8 mouse cellular contexts compared by ENCODE assay signal in genomic region chr16:16982636-16983035, GRCm38 (mm10). TPM values are rescaled to one million over a fixed set of nuclear protein-coding genes. Genes with fewer than 3 reads are reported as not detected.
DNase-seq lines count a peak whose midpoint lies in the region; ATAC-seq and TF ChIP-seq lines count a peak whose summit lies in the region.

No protein-coding gene starts in this region.

- 0 out of 2 replicates have a peak, but pooled peaks have one; percentile 12 for ATAC-seq in heart, embryonic 12.5 days (ENCODE audit: insufficient number of reproducible peaks, low FRiP score)
- ATAC-seq in midbrain, embryonic 11.5 days (ENCODE audit: low FRiP score): peak; percentile 63
- ATAC-seq in megakaryocyte-erythroid progenitor cell, adult 5-6 weeks (replicated peaks; ENCODE audit: low FRiP score, low TSS enrichment, poor library complexity, severe bottlenecking): no peak

- 0 out of 2 replicates have a peak, but pooled peaks cover 6% of the 10 kb centered on the region for H3K36me3 ChIP-seq in heart, embryonic 12.5 days
- peaks cover 7% of the 10 kb centered on the region for H3K36me3 ChIP-seq in ES-E14 (ENCODE audit: control insufficient read depth, insufficient read depth, low read length, poor library complexity, severe bottlenecking)
- peaks cover 20% of the 10 kb centered on the region for H3K36me3 ChIP-seq in hindbrain, embryonic 10.5 days
- H3K36me3 ChIP-seq in midbrain, embryonic 11.5 days (ENCODE audit: control insufficient read depth, insufficient read depth, low read length): peaks cover 3% of the 10 kb centered on the region; the same call in 1 of the 2 replicates

- peak overlapping the region; percentile 78 for H3K4me3 ChIP-seq in heart, embryonic 12.5 days
- peak overlapping the region; percentile 63 to 96 for H3K4me3 ChIP-seq in ES-E14 (ENCODE audit: insufficient read depth in 1 of 2, low read depth in 1 of 2, low read length in 2 of 2, poor library complexity in 1 of 2, severe bottlenecking in 1 of 2)
- peak overlapping the region; percentile 91 for H3K4me3 ChIP-seq in hindbrain, embryonic 10.5 days
- peak overlapping the region; percentile 94 for H3K4me3 ChIP-seq in midbrain, embryonic 11.5 days (ENCODE audit: low read depth, low read length)

- H3K9me3 ChIP-seq in heart, embryonic 12.5 days (replicated peaks): peaks cover 2% of the 10 kb centered on the region; the same call in 1 of the 2 replicates
- no peaks in the 10 kb centered on the region for H3K9me3 ChIP-seq in ES-E14 (ENCODE audit: control insufficient read depth, insufficient read depth, low read depth, low read length)
- no peaks in the 10 kb centered on the region for H3K9me3 ChIP-seq in hindbrain, embryonic 10.5 days
- no peaks in the 10 kb centered on the region for H3K9me3 ChIP-seq in midbrain, embryonic 11.5 days (ENCODE audit: control insufficient read depth, low read length)

- H3K27ac ChIP-seq in heart, embryonic 12.5 days (ENCODE audit: poor library complexity, severe bottlenecking): peak overlapping the region; percentile 94; the same call in 1 of the 2 replicates
- 0 out of 2 replicates have a peak overlapping the region, but pooled peaks have one; percentile 51 for H3K27ac ChIP-seq in ES-E14 (ENCODE audit: insufficient read depth, low read depth, low read length, poor library complexity, severe bottlenecking)
- H3K27ac ChIP-seq in hindbrain, embryonic 10.5 days: peak overlapping the region; percentile 96
- no peak overlapping the region for H3K27ac ChIP-seq in midbrain, embryonic 11.5 days (ENCODE audit: low read depth, low read length)

- H3K4me1 ChIP-seq in heart, embryonic 12.5 days (replicated peaks): peaks cover 16% of the 10 kb centered on the region
- H3K4me1 ChIP-seq in ES-E14 (ENCODE audit: control insufficient read depth in 2 of 2, insufficient read depth in 2 of 2, low read length in 2 of 2, poor library complexity in 1 of 2): peaks cover 5% of the 10 kb centered on the region in 2 experiments; a peak in 3 of 4 replicates
- peaks cover 21% of the 10 kb centered on the region for H3K4me1 ChIP-seq in hindbrain, embryonic 10.5 days (replicated peaks)
- H3K4me1 ChIP-seq in midbrain, embryonic 11.5 days (ENCODE audit: control insufficient read depth, insufficient read depth, low read length): peaks cover 9% of the 10 kb centered on the region

- 41% methylated on average over 2 of the region's 2 CpGs for WGBS in heart, embryonic 12.5 days
- 30% methylated on average over 2 of the region's 2 CpGs for WGBS in hindbrain, embryonic 10.5 days
- WGBS in midbrain, embryonic 11.5 days: 49% methylated on average over 2 of the region's 2 CpGs

- peak overlapping the region; percentile 77 for H3K9ac ChIP-seq in heart, embryonic 12.5 days
- H3K9ac ChIP-seq in ES-E14 (ENCODE audit: insufficient read depth, low read depth, low read length, poor library complexity, severe bottlenecking): peak overlapping the region; percentile 81
- H3K9ac ChIP-seq in midbrain, embryonic 11.5 days (ENCODE audit: low read length): peak overlapping the region; percentile 92

- H3K27me3 ChIP-seq in heart, embryonic 12.5 days (replicated peaks): no peaks in the 10 kb centered on the region
- no peaks in the 10 kb centered on the region for H3K27me3 ChIP-seq in hindbrain, embryonic 10.5 days (ENCODE audit: insufficient read depth, poor library complexity, severe bottlenecking)
- no peaks in the 10 kb centered on the region for H3K27me3 ChIP-seq in midbrain, embryonic 11.5 days (ENCODE audit: control insufficient read depth, insufficient read depth, low read length)

- H3K4me2 ChIP-seq in heart, embryonic 12.5 days: peak overlapping the region; percentile 82
- H3K4me2 ChIP-seq in midbrain, embryonic 11.5 days: peak overlapping the region; percentile 77

- in situ Hi-C loops in ES-E14 (cut with MboI; ENCODE audit: low sequenced_read_pairs in 2 of 2, unreplicated experiment in 2 of 2): no loop called here

- no peak for DNase-seq in heart, adult 11 months
- no peak for DNase-seq in ES-E14 (ENCODE audit: low read depth, low spot score)
- no peak for DNase-seq in hindbrain, embryonic 10.5 days (ENCODE audit: low spot score)
- no peak for DNase-seq in midbrain, embryonic 11.5 days (ENCODE audit: low spot score, missing footprints)
- DNase-seq in spleen, postnatal 10 days (ENCODE audit: low spot score in 2 of 2): no peak
- DNase-seq in layer of hippocampus, adult 18-20 months (ENCODE audit: low spot score in 2 of 2): no peak

TF ChIP-seq in ES-E14, 5 proteins besides CTCF, POLR2A, EP300 and RAD21:
- TF ChIP-seq HCFC1 (IDR thresholded peaks at IDR 0.05; ENCODE audit: borderline replicate concordance, insufficient read depth, low read length) (no peak), CHD2 (IDR thresholded peaks at IDR 0.05; ENCODE audit: low read depth, low read length) (no peak), MAFK (IDR thresholded peaks at IDR 0.05; ENCODE audit: insufficient read depth, low read depth, low read length) (no peak), ZC3H11A (IDR thresholded peaks at IDR 0.05; ENCODE audit: borderline replicate concordance, low read depth, low read length) (no peak), ZNF384 (IDR thresholded peaks at IDR 0.05; ENCODE audit: low read depth, low read length) (no peak)

RNA-seq across cellular contexts. Expression of gene Mapk1, which starts 0.5 kb away (rescaled TPM):
- polyA plus RNA-seq in heart, embryonic 12.5 days (2016; fragmentation: Nextera tagmentation; extraction: Ambion mirVana): 133 TPM in 2 replicates
- 100 and 136 TPM in 2 replicates for total RNA-seq in ES-E14 (2012; rRNA removed)
- polyA plus RNA-seq in hindbrain, embryonic 10.5 days (2016; fragmentation: Nextera tagmentation; extraction: Ambion mirVana): 143 and 150 TPM in 2 replicates
- polyA plus RNA-seq in midbrain, embryonic 11.5 days (2014; fragmentation: Nextera tagmentation; extraction: Ambion mirVana): 198 and 214 TPM in 2 replicates
- total RNA-seq in megakaryocyte-erythroid progenitor cell, adult 5-6 weeks (2014; fragmentation: Nextera tagmentation): 118 and 181 TPM in 2 replicates
- 140 and 154 TPM in 2 replicates for total RNA-seq in megakaryocyte-erythroid progenitor cell, adult 5-6 weeks (2017)
- total RNA-seq in layer of hippocampus, adult 18-20 months (2021): 100 to 1,000 TPM; 507 to 529 TPM
